Mouse (Mus musculus): ENCODE results near the gene Slc25a39.

GRCm38 (mm10) chr11:102429551-102429950 is 21.8 kb upstream of the Slc25a39 start:
- TF ChIP-seq POLR2A (IDR thresholded peaks at IDR 0.05; ENCODE audit: borderline replicate concordance, extremely low read depth, insufficient read depth, insufficient read length, poor library complexity, severe bottlenecking) (no peak), CTCF (IDR thresholded peaks at IDR 0.05; ENCODE audit: borderline replicate concordance, extremely low read depth, insufficient read depth, insufficient read length) (no peak)
